Mouse (Mus musculus) kidney, embryonic 15.5 days (tissue): ENCODE results near the gene Cog5. TPM values are rescaled to one million over a fixed set of nuclear protein-coding genes. Genes with fewer than 3 reads are reported as not detected.

Experiments used
- ATAC-seq: fragments of 200-750 bp; cut with Nextera tagmentation; replicated peaks from 2 replicates; pipeline ENCODE4 v1.8.0; 2017; ENCODE audit warnings: moderate TSS enrichment; ENCODE audit not compliant: low FRiP score
- H3K27ac ChIP-seq: fragments of 300-500 bp; sonication (generic); 2 replicates; pipeline ENCODE4 v1.5.1; 2015; ENCODE audit warnings: mild to moderate bottlenecking, inconsistent platforms
- H3K27me3 ChIP-seq: fragments of 300-500 bp; sonication (generic); 2 replicates; pipeline ENCODE4 v1.6.1; 2015; ENCODE audit warnings: inconsistent platforms
- H3K36me3 ChIP-seq: fragments of 300-500 bp; sonication (generic); 2 replicates; pipeline ENCODE4 v1.6.1; 2015; ENCODE audit warnings: inconsistent platforms
- H3K4me1 ChIP-seq: fragments of 300-500 bp; sonication (generic); 2 replicates; pipeline ENCODE4 v1.6.1; 2015; ENCODE audit warnings: inconsistent platforms
- H3K4me2 ChIP-seq: fragments of 300-500 bp; sonication (generic); 2 replicates; pipeline ENCODE4 v1.6.1; 2015; ENCODE audit warnings: moderate library complexity, mild to moderate bottlenecking, inconsistent platforms
- H3K4me3 ChIP-seq: fragments of 300-500 bp; sonication (generic); replicated peaks from 2 replicates; pipeline ENCODE4 v1.5.1; 2015; ENCODE audit warnings: mild to moderate bottlenecking, inconsistent platforms
- H3K9ac ChIP-seq: fragments of 300-500 bp; sonication (generic); 2 replicates; pipeline ENCODE4 v1.6.1; 2015; ENCODE audit warnings: mild to moderate bottlenecking, inconsistent platforms
- H3K9me3 ChIP-seq: fragments of 300-500 bp; sonication (generic); replicated peaks from 2 replicates; pipeline ENCODE4 v1.6.1; 2016; ENCODE audit warnings: inconsistent platforms
- WGBS: fragments of 180-500 bp; shearing (Covaris S2); methylation state at CpG from one replicate; pipeline ENCODE4 v1.1.7; 2015; ENCODE audit warnings: mixed read lengths; 5-methylcytosine and 5-hydroxymethylcytosine counted together
- polyA plus RNA-seq: library from polyadenylated mRNA; unstranded; fragments of >200 nt; fragmentation: Nextera tagmentation; extraction: Ambion mirVana; gene quantifications from 2 replicates; pipeline ENCODE4 v1.2.1, GENCODE M21; 2015

The Cog5 gene
- polyA plus RNA-seq, 1 experiment from 2014 or later: 27.9 TPM

DNA sequence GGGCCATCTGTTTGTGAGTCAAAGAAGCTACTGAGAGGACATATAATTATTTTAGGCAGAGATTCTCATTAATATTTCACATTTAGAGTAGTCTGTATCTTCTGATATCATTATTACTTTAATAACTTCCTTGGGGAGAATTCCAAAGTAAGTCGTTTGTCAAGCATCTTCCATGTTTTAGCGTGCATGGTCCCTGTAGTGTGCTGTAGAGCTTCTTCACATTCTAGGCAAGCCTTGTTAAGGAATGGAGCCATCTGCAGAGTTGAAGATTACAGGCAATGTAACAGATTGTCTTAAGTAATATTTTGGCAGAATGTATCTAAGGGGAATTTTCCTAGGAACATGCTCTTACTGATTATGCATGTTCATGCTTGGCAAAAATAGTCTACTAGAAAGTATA is 171.8 kb downstream of the Cog5 start:
- ATAC-seq: no peak
- H3K4me3 ChIP-seq: no peak overlapping the region
- no peak overlapping the region for H3K27ac ChIP-seq
- H3K27me3 ChIP-seq: no peaks in the 10 kb centered on the region
- no peaks in the 10 kb centered on the region for H3K4me1 ChIP-seq
- H3K9ac ChIP-seq: no peak overlapping the region
- H3K9me3 ChIP-seq: no peaks in the 10 kb centered on the region
- 92% methylated on average over 2 of the region's 2 CpGs for WGBS
- H3K4me2 ChIP-seq: no peak overlapping the region
- H3K36me3 ChIP-seq: peaks cover 3% of the 10 kb centered on the region; the same call in 1 of the 2 replicates

DNA sequence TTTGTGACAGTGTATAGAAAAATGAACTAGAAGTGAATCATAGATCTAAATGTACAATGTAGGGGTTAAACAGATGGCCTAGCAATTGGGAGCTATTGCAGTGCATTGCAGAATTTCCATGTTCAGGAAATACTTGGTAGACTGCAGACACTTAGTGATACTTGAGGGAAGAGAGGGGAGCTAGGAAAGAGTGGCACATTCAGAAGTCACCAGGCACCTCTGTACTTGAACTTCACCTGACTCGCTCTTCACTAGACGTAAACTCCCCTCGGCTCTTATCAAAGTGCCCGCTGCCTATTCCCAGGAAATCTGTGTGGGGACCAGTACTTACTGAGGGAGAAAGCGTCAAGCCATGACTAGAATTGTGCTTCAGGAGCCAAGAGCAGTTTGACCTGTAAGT is 180.8 kb downstream of the Cog5 start:
- Histone ChIP-seq H3K27me3 (no peaks in the 10 kb centered on the region), H3K27ac (no peak overlapping the region), H3K4me3 (no peak overlapping the region), H3K9ac (no peak overlapping the region), H3K9me3 (no peaks in the 10 kb centered on the region), H3K4me2 (no peak overlapping the region), H3K36me3 (no peaks in the 10 kb centered on the region), H3K4me1 (no peaks in the 10 kb centered on the region)
- 85% methylated on average over 5 of the region's 5 CpGs for WGBS
- no peak for ATAC-seq

DNA sequence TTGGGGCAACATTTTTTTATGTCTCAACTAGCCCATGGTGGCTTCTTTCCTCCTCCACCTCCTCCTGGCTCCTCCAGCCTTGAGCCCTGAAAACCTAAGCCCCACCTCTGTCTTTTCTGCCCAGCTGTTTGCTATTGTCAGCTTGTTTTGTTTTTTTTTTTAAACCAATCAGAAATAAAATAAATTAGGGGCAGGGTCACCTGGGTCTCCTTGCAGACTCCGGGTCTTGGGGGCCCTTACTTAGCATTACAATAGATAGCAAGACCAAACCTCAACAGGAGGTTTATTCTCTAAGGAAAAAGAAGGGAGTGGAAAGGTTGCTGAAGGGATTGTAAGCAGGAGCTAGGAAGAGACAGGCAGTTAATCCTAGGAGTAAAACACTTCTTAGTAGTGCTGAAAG is 181.5 kb downstream of the Cog5 start:
- no peak for ATAC-seq
- no peaks in the 10 kb centered on the region for H3K36me3 ChIP-seq
- no peak overlapping the region for H3K27ac ChIP-seq
- H3K4me2 ChIP-seq: no peak overlapping the region
- H3K27me3 ChIP-seq: no peaks in the 10 kb centered on the region
- H3K4me3 ChIP-seq: no peak overlapping the region
- H3K4me1 ChIP-seq: no peaks in the 10 kb centered on the region
- H3K9me3 ChIP-seq: no peaks in the 10 kb centered on the region
- H3K9ac ChIP-seq: no peak overlapping the region
- WGBS: 7% methylated on average over 1 of the region's 1 CpGs

DNA sequence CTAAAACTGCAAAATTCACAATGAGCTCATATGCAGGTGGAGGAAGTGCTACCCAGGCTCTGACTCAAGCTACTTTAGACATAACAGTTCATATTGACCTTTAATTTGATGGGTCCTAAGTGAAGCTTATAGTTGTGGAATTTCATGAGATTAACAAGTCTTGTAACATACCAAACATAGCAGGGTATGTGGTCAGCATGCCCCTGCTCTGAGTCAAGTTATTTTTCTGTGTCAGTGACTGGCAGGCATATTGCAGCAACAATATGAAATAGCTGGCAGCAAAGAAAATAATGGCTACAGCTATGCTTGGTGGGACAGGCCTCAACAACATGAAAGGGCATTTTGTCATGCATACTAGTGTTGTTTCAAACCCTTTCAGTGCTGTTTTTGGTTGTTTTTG is 183.9 kb downstream of the Cog5 start:
- H3K4me1 ChIP-seq: no peaks in the 10 kb centered on the region
- ATAC-seq: no peak
- no peaks in the 10 kb centered on the region for H3K27me3 ChIP-seq

DNA sequence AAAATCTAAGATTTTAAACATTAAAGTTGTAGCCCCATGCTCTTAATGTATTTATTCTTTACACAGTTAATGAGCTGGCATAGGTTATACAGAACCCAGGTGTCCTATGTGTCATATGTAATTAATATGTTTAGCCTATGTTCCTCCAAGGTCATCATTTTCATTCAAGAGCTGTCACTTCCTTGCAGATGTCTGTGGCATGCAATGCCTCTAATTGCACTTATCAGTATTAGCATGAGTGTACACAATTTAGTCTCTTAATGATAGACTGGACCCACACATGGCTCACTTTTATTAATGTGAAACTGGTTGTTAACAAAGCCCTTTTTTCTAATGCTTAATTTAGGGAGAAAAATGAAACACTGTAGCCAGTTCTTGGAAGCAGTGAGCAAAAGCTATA is 184.6 kb downstream of the Cog5 start:
- Histone ChIP-seq H3K36me3 (peaks cover 3% of the 10 kb centered on the region; the same call in 1 of the 2 replicates), H3K4me1 (no peaks in the 10 kb centered on the region), H3K27ac (no peak overlapping the region), H3K9ac (no peak overlapping the region), H3K4me2 (no peak overlapping the region), H3K27me3 (no peaks in the 10 kb centered on the region), H3K9me3 (no peaks in the 10 kb centered on the region), H3K4me3 (no peak overlapping the region)
- no peak for ATAC-seq

More for the DNA sequence above, 183.9 kb downstream of the Cog5 start:
- H3K9me3 ChIP-seq: no peaks in the 10 kb centered on the region
- H3K4me3 ChIP-seq: no peak overlapping the region
- H3K9ac ChIP-seq: no peak overlapping the region
- no peak overlapping the region for H3K4me2 ChIP-seq
- no peak overlapping the region for H3K27ac ChIP-seq
- H3K36me3 ChIP-seq: peaks cover 3% of the 10 kb centered on the region; the same call in 1 of the 2 replicates

DNA sequence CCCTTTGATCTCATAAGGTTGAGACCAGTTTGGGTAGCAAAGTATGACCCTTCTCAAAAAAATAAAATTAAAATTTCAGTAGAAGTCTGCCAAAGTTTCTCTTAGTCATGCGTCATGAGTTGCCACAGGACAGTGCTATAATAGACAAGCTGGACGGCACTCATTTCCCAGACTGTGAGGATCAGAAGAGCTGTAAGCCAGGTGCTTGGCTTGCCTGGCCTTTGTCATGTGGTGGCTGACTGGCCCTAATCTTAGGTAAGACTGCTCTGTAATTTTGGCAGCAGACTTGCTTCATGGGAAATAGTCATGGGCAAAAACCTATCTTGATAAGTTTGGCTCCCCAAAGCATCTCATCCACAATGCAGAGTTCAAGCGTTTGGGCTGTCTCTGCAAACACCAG is 191.4 kb downstream of the Cog5 start:
- H3K4me3 ChIP-seq: no peak overlapping the region
- no peaks in the 10 kb centered on the region for H3K9me3 ChIP-seq
- 93% methylated on average over 3 of the region's 3 CpGs for WGBS
- no peak overlapping the region for H3K4me2 ChIP-seq
- H3K27ac ChIP-seq: no peak overlapping the region
- no peak for ATAC-seq
- peaks cover 3% of the 10 kb centered on the region; the same call in 1 of the 2 replicates for H3K36me3 ChIP-seq
- no peaks in the 10 kb centered on the region for H3K4me1 ChIP-seq
- no peaks in the 10 kb centered on the region for H3K27me3 ChIP-seq
- no peak overlapping the region for H3K9ac ChIP-seq

DNA sequence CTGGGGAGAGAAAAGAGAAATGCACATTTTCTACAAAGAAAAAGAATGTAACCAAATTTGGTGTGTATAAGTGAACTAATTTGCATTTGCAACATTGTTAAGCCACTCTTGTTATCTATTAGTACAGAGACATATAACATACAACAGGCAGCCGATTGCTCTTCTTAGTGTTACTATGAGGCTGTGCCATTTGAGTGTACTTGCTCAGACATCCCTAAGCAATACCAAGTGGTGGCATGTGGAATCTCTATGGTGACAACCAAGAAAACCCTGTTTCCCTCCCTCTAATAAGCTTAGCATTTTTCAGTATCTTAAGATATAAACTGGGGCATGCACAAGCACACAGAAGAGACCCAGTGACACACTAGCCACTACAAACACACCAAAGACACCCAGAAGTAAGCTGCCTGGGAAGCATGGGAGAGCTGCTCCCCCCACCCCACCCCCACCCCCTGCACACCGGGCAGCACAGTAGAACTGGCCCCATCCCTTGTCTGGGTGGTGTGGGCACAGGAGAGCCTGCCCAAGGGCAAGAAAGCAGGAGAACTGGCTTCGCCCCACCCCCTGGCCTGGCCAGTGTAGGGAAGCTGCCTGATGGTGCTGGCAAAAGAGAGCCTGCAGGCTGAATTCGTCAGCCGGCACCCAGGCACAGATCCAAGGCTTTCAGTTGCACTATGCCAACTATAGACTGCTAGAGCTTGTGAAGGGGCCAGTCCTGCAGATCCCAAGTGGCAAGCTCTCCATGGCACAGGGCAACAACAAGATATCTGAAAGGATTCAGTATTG is 194.2 kb downstream of the Cog5 start:
- H3K4me2 ChIP-seq: no peak overlapping the region
- H3K27ac ChIP-seq: no peak overlapping the region
- H3K4me3 ChIP-seq: no peak overlapping the region
- H3K9me3 ChIP-seq: no peaks in the 10 kb centered on the region
- no peaks in the 10 kb centered on the region for H3K4me1 ChIP-seq
- no peaks in the 10 kb centered on the region for H3K27me3 ChIP-seq
- H3K36me3 ChIP-seq: no peaks in the 10 kb centered on the region
- no peak overlapping the region for H3K9ac ChIP-seq
- no peak for ATAC-seq
- 86% methylated on average over 5 of the region's 5 CpGs for WGBS

DNA sequence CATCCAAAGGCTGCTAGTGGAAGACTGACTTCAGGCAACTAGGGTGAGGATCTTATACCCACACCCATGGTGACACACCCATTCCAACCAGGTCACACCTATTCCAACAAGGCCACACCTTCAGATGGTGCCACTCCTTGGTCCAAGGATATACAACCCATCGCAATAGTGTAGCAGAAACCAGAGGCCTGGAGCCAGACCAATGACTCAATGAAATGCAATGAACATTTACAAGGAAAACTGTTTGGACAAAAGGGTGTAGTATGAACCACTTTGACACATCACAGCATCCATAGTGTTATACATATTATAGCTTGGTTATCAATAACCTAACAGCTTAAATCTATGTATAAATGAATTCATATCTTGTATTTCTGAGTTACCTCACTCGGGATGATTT is 194.9 kb downstream of the Cog5 start:
- Histone ChIP-seq H3K27ac (no peak overlapping the region), H3K36me3 (no peaks in the 10 kb centered on the region), H3K4me2 (no peak overlapping the region), H3K27me3 (no peaks in the 10 kb centered on the region), H3K9me3 (no peaks in the 10 kb centered on the region), H3K4me1 (no peaks in the 10 kb centered on the region), H3K4me3 (no peak overlapping the region), H3K9ac (no peak overlapping the region)
- no peak for ATAC-seq
- WGBS: 99% methylated on average over 2 of the region's 2 CpGs

DNA sequence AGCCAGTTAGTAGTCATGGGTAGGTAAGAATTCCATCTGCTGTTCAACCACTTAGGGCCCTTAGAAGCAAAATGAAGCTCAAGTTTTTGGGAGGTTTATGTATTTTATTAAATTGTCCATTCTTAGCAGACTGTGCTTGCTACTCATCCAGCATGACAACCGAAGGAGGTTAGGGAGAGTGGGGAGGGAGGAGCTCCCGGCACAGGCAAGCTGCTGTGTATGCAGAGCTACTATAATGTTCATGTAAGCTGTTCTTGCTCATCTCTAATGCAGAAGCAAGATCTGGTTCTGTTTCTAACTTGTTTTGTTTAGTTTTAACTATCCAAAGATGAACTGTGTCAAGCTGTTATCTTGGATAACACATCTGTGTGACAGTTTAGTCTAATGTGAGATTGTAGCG is 199.4 kb downstream of the Cog5 start:
- Histone ChIP-seq H3K27me3 (no peaks in the 10 kb centered on the region), H3K27ac (no peak overlapping the region), H3K9me3 (no peaks in the 10 kb centered on the region), H3K4me3 (no peak overlapping the region), H3K36me3 (no peaks in the 10 kb centered on the region), H3K4me1 (no peaks in the 10 kb centered on the region), H3K9ac (no peak overlapping the region), H3K4me2 (no peak overlapping the region)
- WGBS: 55% methylated on average over 3 of the region's 3 CpGs
- ATAC-seq: no peak

DNA sequence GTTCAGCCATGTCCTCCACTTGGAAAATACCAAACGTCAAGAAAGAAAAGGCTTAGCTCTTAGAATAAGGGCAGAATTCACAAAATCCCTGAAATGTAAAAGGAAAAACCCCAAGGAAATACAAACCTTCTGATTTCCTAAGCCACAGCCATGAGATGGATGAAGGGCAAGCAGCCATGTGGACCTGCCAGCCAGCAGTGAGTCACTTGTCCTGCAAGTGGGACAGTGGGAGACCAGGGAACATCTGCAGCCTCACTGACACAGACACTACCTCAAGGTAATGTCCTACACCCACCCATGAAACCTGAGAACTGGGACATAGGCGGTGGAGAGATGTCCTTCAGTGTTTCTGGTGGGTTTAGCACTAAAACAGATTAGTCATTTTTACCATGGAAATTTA is 200.1 kb downstream of the Cog5 start:
- 66% methylated on average over 2 of the region's 2 CpGs for WGBS
- H3K4me3 ChIP-seq: no peak overlapping the region
- ATAC-seq: no peak
- no peak overlapping the region for H3K9ac ChIP-seq
- H3K4me2 ChIP-seq: no peak overlapping the region
- H3K36me3 ChIP-seq: no peaks in the 10 kb centered on the region
- no peak overlapping the region for H3K27ac ChIP-seq
- H3K9me3 ChIP-seq: no peaks in the 10 kb centered on the region
- H3K4me1 ChIP-seq: no peaks in the 10 kb centered on the region
- H3K27me3 ChIP-seq: no peaks in the 10 kb centered on the region

DNA sequence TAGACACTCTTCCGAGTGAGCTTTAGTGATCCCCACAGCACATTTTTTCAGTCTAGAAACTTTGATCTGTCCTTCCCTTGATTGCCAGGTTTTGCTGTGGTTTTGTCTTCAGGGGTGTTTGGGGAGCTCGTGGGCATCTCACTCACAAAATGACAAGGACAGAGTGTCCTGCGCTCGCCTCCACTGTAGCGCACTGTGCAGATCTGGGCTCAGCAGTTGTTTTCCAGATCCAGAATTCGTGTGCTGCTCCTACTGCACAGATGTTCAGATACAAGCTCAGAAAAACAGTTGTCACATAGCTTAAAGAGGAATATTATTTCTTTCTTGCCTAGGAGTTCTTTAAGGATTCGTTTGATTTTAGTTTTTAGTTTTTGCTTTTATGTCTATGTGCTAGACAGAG is 203.1 kb downstream of the Cog5 start:
- Histone ChIP-seq H3K9ac (no peak overlapping the region), H3K27ac (no peak overlapping the region), H3K4me1 (no peaks in the 10 kb centered on the region), H3K4me3 (no peak overlapping the region), H3K27me3 (no peaks in the 10 kb centered on the region), H3K4me2 (no peak overlapping the region), H3K36me3 (no peaks in the 10 kb centered on the region), H3K9me3 (no peaks in the 10 kb centered on the region)
- ATAC-seq: no peak
- 87% methylated on average over 7 of the region's 7 CpGs for WGBS

DNA sequence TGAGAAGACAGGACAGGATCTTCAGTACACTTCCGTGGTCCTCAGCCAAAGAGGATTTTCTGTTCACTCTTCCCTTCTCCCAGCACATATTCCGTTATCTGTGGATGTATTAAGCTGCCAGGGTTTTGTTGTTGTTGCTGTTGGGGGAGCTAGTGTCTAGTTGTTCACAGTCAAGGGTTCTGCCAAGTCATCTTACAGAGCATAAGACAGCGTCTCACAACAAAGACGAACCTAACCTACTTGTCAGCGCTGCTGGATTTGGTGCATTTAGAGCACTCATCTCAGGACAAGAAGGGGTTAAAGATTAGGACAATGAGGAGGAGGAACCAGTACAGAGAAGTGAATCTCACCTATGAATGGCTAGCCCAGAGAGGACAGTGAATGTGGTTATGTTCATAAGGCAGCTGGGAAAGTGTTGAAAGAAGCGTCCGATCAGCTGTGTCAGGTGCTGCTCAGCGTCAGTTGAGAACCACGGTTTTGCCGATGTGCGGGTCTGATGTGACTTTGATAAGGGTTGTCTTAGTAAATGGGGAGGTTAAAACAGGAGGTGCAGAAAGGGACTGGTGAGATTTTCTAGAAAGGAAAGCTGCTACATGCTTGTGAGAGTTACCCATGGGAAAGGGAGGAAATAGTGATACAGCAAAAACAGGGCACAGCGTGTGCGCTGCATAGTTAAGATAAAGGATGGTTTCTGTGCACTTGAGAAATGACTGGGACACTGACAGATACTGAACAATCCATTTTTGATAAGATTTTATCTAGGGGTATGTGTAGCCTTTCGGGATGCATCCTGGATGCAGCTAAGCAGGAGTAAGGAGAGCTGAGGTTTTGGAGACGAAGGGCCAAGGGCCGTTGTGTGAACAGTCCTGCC is 208.2 kb downstream of the Cog5 start:
- H3K27ac ChIP-seq: no peak overlapping the region
- no peaks in the 10 kb centered on the region for H3K36me3 ChIP-seq
- ATAC-seq: no peak
- H3K4me1 ChIP-seq: no peaks in the 10 kb centered on the region
- no peak overlapping the region for H3K4me3 ChIP-seq
- H3K27me3 ChIP-seq: no peaks in the 10 kb centered on the region
- no peak overlapping the region for H3K4me2 ChIP-seq
- WGBS: 85% methylated on average over 16 of the region's 16 CpGs
- no peak overlapping the region for H3K9ac ChIP-seq
- H3K9me3 ChIP-seq: no peaks in the 10 kb centered on the region
